Mouse (Mus musculus) heart, embryonic 14.5 days (tissue): Measurements from ENCODE around the gene Epdr1. TPM values are rescaled to one million over a fixed set of nuclear protein-coding genes. Genes with fewer than 3 reads are reported as not detected.
A peak's percentile ranks its signal among the peaks of the same experiment; 100 is the strongest.
"Not testable (repeated sequence)": the region's sequence is repeated elsewhere in the genome, so short reads cannot be mapped to it uniquely, and the experiment has no call there.

Source experiments
- ATAC-seq: fragments of 200-750 bp; cut with Nextera tagmentation; 2 replicates; pipeline ENCODE4 v1.8.0; 2017; ENCODE audit warnings: low read depth, moderate TSS enrichment; ENCODE audit not compliant: insufficient number of reproducible peaks, insufficient read depth, low FRiP score
- H3K27ac ChIP-seq, 2 experiments: fragments of 200-500 bp in 1 of 2; fragments of 300-500 bp in 1 of 2; sonication (generic) in 1 of 2; replicated peaks in 1 of 2; 2 replicates each; pipeline ENCODE4 v1.5.1; 2012 to 2014; ENCODE audit warnings: low read depth in 2 of 2, low read length in 2 of 2, control low read depth in 1 of 2, mild to moderate bottlenecking in 1 of 2, mixed read lengths in 1 of 2; ENCODE audit not compliant: control insufficient read depth in 1 of 2, insufficient read depth in 1 of 2
- H3K27me3 ChIP-seq: fragments of 300-500 bp; sonication (generic); 2 replicates; pipeline ENCODE4 v1.6.1; 2014; ENCODE audit warnings: mild to moderate bottlenecking, low read length, control low read depth; ENCODE audit not compliant: control insufficient read depth, insufficient read depth
- H3K36me3 ChIP-seq: fragments of 300-500 bp; sonication (generic); 2 replicates; pipeline ENCODE4 v1.6.1; 2014; ENCODE audit warnings: mild to moderate bottlenecking, control low read depth, low read length, mixed read lengths; ENCODE audit not compliant: control insufficient read depth, insufficient read depth
- H3K4me1 ChIP-seq, 2 experiments: fragments of 200-500 bp in 1 of 2; fragments of 300-500 bp in 1 of 2; sonication (generic) in 1 of 2; 2 replicates each; pipeline ENCODE4 v1.6.1; 2012 to 2014; ENCODE audit warnings: low read length in 2 of 2, control low read depth in 1 of 2, mixed read lengths in 1 of 2; ENCODE audit not compliant: control insufficient read depth in 2 of 2, insufficient read depth in 2 of 2
- H3K4me2 ChIP-seq: fragments of 300-500 bp; sonication (generic); 2 replicates; pipeline ENCODE4 v1.6.1; 2014; ENCODE audit warnings: mild to moderate bottlenecking, low read length
- H3K4me3 ChIP-seq, 2 experiments: fragments of 200-500 bp in 1 of 2; fragments of 300-500 bp in 1 of 2; sonication (generic) in 1 of 2; 2 replicates each; pipeline ENCODE4 v1.5.1; 2012 to 2014; ENCODE audit warnings: low read length in 2 of 2, mild to moderate bottlenecking in 2 of 2, control low read depth in 1 of 2, low read depth in 1 of 2, moderate library complexity in 1 of 2; ENCODE audit not compliant: control insufficient read depth in 1 of 2, insufficient read depth in 1 of 2
- H3K9ac ChIP-seq: fragments of 300-500 bp; sonication (generic); 2 replicates; pipeline ENCODE4 v1.6.1; 2014; ENCODE audit warnings: mild to moderate bottlenecking, low read length
- H3K9me3 ChIP-seq: fragments of 300-500 bp; sonication (generic); 2 replicates; pipeline ENCODE4 v1.6.1; 2016; ENCODE audit warnings: low read length, control low read depth; ENCODE audit not compliant: control insufficient read depth
- WGBS: fragments of 180-500 bp; shearing (Covaris S2); extraction: QIAGEN DNeasy Blood & Tissue Kit; methylation state at CpG from one replicate; pipeline ENCODE4 v1.1.7; 2014; 5-methylcytosine and 5-hydroxymethylcytosine counted together
- polyA plus RNA-seq: library from polyadenylated mRNA; unstranded; fragments of >200 nt; fragmentation: Nextera tagmentation; extraction: Ambion mirVana; gene quantifications from 2 replicates; pipeline ENCODE4 v1.2.1, GENCODE M21; 2014

The Epdr1 gene
- polyA plus RNA-seq, 1 experiment from 2014 or later, result 35.5 TPM

DNA sequence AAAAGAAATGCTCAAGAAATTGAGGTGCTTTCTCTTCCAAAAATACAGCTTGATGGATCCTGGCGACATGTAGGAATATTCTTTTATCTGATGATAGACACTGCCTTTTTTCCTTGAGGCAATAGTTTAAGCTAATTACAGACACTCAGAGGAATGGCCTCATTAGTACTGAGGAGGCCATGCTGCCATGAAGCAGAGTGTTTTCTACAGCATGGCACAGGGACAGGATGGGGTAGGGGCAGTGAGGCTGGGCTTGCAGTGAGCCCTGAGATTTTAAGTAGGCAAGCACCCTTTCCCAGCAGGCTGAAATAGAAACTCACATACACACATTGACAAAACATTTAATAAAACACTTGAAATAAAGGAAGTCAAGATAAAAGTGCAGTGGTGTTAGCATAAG, 17.2 kb downstream of the Epdr1 start:
- Histone ChIP-seq H3K27me3 (no peaks in the 10 kb centered on the region), H3K4me3 (no peak overlapping the region), H3K4me1 (no peaks in the 10 kb centered on the region), H3K36me3 (no peaks in the 10 kb centered on the region), H3K9me3 (no peaks in the 10 kb centered on the region), H3K27ac (no peak overlapping the region), H3K4me2 (no peak overlapping the region), H3K9ac (no peak overlapping the region)
- no peak for ATAC-seq
- 90% methylated on average over 1 of the region's 1 CpGs for WGBS

DNA sequence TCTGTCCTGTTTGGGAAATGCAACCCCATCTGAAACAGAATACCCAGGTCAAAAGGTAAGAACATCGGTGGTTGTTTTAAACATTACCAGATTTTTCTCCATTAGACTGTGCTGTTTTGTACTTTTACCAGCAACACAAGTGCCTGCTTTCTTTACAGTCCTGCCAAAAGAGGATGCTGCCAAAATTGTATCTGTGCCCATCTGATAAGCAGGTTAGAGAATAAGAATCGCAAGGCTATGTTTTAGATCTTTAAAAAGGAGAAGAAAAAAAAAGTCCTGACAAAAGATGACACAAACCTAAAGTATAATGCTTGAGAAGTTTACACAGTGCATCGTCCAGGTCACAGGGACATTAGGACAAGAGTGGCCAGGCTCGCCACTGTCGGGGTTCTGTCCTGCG, 20.5 kb downstream of the Epdr1 start:
- Histone ChIP-seq H3K36me3 (no peaks in the 10 kb centered on the region), H3K4me1 (no peaks in the 10 kb centered on the region), H3K9me3 (no peaks in the 10 kb centered on the region), H3K9ac (no peak overlapping the region), H3K4me2 (no peak overlapping the region), H3K4me3 (no peak overlapping the region), H3K27ac (no peak overlapping the region), H3K27me3 (no peaks in the 10 kb centered on the region)
- 86% methylated on average over 6 of the region's 6 CpGs for WGBS
- no peak for ATAC-seq

DNA sequence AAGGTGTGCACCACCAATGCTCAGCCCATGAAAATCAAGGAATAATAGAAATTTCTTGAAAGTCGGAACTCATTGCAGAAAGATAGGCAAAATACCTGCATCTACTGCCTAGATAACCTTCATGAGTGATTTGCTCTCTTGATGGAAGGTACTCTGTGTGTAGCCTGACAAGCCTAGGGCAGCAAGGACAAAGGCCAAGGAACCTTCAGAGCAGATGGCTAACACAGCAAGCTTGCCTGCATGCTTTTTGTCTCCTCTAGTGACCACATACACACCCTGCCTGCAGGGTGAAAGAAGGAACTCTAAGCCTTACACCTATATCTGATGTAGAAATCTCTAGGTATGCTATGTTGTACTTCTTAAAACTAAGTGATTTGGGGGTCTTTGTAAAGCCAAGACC, 24.6 kb downstream of the Epdr1 start:
- Histone ChIP-seq H3K9me3 (no peaks in the 10 kb centered on the region), H3K9ac (no peak overlapping the region), H3K4me1 (peaks cover 0 to 5% of the 10 kb centered on the region in 2 experiments; a peak in 1 of 4 replicates), H3K27me3 (no peaks in the 10 kb centered on the region), H3K27ac (no peak overlapping the region), H3K4me3 (no peak overlapping the region), H3K36me3 (no peaks in the 10 kb centered on the region), H3K4me2 (no peak overlapping the region)
- no peak for ATAC-seq
- 84% methylated on average over 1 of the region's 1 CpGs for WGBS

DNA sequence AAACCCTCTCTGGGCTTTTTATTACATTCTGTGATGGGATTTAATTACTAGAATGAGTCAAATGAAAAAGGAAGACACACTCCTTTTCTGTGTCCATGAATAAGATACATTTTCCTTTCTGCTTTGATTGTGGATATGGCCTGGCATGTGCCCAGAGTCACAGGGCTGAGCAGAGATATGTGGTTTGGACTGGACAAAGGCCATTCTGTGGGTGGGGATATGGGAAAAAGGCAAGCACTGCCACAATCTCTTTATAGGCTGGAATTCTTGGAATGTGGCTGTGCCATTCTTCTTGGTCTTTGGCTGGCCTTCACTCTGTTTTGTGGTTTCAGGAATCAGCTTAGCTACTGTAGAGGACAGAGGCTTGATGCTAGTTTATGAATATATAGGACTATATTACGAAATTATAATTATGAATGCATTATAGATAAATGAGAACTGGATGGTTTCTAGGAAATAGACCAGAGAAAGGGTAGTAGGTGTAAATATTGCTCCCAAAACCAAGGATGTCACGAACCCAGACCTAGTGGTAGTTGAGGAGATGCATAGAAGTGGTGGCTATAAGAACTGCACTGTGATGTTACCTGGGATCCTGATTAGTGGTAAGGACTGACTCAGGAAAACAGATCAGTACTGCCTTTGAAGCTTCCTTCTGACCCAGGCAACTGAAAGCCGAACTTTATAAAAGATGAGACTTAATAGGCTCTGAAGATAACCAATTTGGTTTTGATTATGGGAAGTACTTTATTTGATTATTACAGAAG, 28.5 kb downstream of the Epdr1 start:
- WGBS, result 87% methylated on average over 3 of the region's 3 CpGs
- no peaks in the 10 kb centered on the region for H3K27me3 ChIP-seq
- H3K9me3 ChIP-seq, result no peaks in the 10 kb centered on the region
- H3K27ac ChIP-seq, result no peak overlapping the region
- no peaks in the 10 kb centered on the region for H3K36me3 ChIP-seq
- H3K4me1 ChIP-seq, result peaks cover 0 to 5% of the 10 kb centered on the region in 2 experiments; a peak in 1 of 4 replicates
- no peak overlapping the region for H3K4me2 ChIP-seq
- no peak overlapping the region for H3K9ac ChIP-seq
- 0 out of 2 replicates have a peak, but pooled peaks have one; percentile 35 for ATAC-seq
- no peak overlapping the region for H3K4me3 ChIP-seq

DNA sequence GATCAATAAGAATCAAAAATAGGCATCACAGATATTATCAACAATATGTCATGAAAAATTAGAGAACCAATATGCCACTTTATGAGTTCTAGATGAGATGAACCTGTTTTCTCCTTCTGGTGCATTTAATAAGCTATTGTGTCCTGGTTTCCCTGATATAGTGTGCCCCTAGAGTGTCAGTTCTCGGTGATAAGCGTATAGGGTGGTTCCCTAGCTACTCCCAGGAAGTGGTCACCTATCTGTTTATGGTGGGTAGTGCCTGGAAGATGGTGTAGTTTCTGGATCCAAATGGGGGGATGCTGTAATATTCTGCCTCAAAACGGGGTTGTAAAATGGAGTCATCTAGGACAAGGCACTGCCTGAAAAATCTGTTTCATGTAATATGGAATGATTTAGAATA, 43.8 kb downstream of the Epdr1 start:
- no peak for ATAC-seq
- 78% methylated on average over 3 of the region's 3 CpGs for WGBS
- Histone ChIP-seq H3K9me3 (no peaks in the 10 kb centered on the region), H3K4me2 (no peak overlapping the region), H3K27me3 (no peaks in the 10 kb centered on the region), H3K36me3 (no peaks in the 10 kb centered on the region), H3K9ac (no peak overlapping the region), H3K27ac (no peak overlapping the region), H3K4me1 (no peaks in the 10 kb centered on the region), H3K4me3 (no peak overlapping the region)

DNA sequence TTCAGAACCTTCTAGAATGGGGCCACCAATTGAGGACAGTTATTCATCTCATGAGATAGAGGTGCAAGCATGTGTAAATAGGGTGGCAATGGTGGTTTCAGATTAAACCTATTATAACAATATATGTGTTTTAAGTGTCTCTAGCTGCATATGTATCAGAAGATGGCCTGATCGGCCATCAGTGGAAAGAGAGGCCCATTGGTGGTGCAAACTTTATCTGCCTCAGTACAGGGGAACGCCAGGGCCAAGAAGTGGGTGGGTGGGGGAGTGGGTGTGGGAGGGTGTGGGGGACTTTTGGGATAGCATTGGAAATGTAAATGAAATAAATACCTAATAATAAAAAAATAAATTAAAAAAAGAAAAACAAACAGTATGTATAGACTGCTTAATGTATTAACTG, 45.0 kb downstream of the Epdr1 start:
- not testable (repeated sequence) for H3K27me3 ChIP-seq, ATAC-seq, H3K36me3 ChIP-seq, H3K4me1 ChIP-seq, H3K4me2 ChIP-seq, H3K9ac ChIP-seq, H3K27ac ChIP-seq, H3K9me3 ChIP-seq, H3K4me3 ChIP-seq
- 75% methylated on average over 2 of the region's 2 CpGs for WGBS

DNA sequence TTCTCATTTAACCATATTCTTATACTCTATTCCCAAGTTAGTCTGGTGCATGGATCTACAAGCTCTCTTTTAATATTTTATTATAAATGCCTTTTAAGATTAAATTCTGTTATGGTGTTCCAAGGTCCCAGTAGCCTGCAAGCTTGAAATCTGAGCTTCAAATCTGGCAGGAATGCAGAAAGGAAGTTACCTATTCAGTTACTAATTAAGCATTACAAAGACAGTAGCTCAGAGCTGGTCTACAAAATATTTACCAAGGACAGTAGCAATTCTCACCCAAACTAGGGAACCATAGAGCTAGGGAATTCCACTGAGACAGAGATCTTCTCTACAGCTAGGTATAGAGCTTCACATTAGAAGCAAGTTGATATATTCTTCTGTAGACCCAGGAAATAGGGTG, 49.6 kb downstream of the Epdr1 start:
- not testable (repeated sequence) for H3K36me3 ChIP-seq, H3K27ac ChIP-seq, H3K9ac ChIP-seq, H3K27me3 ChIP-seq, H3K4me2 ChIP-seq, H3K9me3 ChIP-seq, H3K4me3 ChIP-seq, ATAC-seq, H3K4me1 ChIP-seq

DNA sequence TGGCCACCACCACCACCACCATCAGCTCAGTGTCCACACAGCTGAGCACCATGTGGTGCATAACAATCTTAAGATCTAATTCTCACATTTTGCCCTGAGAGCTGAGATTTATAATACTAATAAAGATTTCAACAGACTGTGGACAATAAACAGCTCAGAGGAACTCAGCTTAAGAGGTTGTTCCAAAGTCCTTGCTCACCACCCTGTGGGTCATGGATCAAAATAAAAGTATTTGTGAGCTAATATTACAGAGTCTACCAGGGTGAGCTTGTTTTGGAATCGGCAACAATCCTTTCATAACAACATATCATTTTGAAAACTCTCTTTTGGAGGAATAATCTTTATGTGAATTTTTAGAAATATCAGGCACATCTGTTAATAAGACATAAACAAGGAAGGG, 57.2 kb downstream of the Epdr1 start:
- 89% methylated on average over 1 of the region's 1 CpGs for WGBS

More for the DNA sequence above, 57.2 kb downstream of the Epdr1 start:
- no peak for ATAC-seq
- Histone ChIP-seq H3K9me3 (no peaks in the 10 kb centered on the region), H3K27ac (no peak overlapping the region), H3K4me1 (no peaks in the 10 kb centered on the region), H3K4me3 (no peak overlapping the region), H3K4me2 (no peak overlapping the region), H3K27me3 (no peaks in the 10 kb centered on the region), H3K9ac (no peak overlapping the region), H3K36me3 (no peaks in the 10 kb centered on the region)
